Mouse (Mus musculus) bone marrow macrophage, adult 2 months (primary cell): ENCODE results near the gene Pid1. TPM values are rescaled to one million over a fixed set of nuclear protein-coding genes. Genes with fewer than 3 reads are reported as not detected.

ENCODE experiments used
- H3K27ac ChIP-seq: 2 replicates; pipeline ENCODE4 v1.5.1; 2012; ENCODE audit warnings: low read depth, low read length; ENCODE audit not compliant: insufficient read depth
- H3K4me1 ChIP-seq: 2 replicates; pipeline ENCODE4 v1.6.1; 2012; ENCODE audit warnings: low read length; ENCODE audit not compliant: control insufficient read depth, insufficient read depth
- H3K4me3 ChIP-seq: 2 replicates; pipeline ENCODE4 v1.5.1; 2012; ENCODE audit warnings: mild to moderate bottlenecking, low read length, moderate library complexity; ENCODE audit not compliant: insufficient read depth
- CTCF ChIP-seq: IDR thresholded peaks from 2 replicates; pipeline ENCODE4 v1.5.1; 2012; ENCODE audit warnings: low read depth, mild to moderate bottlenecking, low read length, moderate library complexity
- POLR2A ChIP-seq: IDR thresholded peaks from 2 replicates; pipeline ENCODE4 v1.6.1; 2012; ENCODE audit warnings: mild to moderate bottlenecking, low read depth, low read length, borderline replicate concordance
- polyA plus RNA-seq: library from polyadenylated mRNA; stranded (reverse); fragments of >200 nt; gene quantifications from 2 replicates; pipeline ENCODE4 v1.2.4, GENCODE M21; 2012; ENCODE audit not compliant: missing spikeins, insufficient read depth, insufficient read length

The Pid1 gene
- polyA plus RNA-seq, 1 experiment: 302 TPM

DNA sequence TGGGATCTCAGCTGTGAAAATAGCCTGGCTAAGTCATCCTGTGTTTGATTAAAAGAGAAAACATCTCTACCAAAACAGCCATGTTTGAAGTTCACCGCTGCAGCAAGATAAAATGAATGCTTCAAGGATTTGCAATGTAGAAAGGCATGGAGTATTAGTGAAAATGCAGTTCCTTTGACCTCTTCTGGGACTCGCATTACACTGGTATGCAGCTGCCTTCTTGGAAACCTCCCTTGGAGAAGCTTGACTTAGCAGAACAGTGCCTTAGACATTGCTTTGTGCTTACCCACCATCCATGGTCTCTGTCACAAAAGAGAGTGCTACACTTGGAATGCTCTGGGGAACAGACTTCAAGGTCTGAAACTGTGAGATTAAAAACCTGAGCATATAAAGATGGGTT lies 276.0 kb downstream of the Pid1 start:
- Histone ChIP-seq H3K27ac (no peak overlapping the region), H3K4me3 (no peak overlapping the region)
- TF ChIP-seq POLR2A (no peak), CTCF (no peak)

DNA sequence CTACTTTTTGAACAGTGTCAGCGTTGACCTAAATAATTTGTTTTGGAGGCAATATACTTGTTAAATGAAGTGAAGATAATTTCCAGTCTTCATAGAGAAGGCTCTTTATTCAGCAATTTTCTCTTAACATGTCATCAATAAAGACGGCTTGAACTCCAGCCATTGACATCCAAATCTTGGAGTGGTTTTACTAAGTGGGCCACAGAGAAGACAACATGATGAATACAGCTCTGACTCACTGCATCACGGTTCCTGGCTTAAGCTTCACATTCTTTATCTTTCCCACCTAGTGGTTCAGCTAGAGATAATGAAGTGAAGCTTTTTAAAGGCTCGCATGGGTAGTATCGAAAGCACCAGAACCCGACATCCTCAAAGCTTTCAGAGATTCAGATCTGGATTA lies 276.7 kb downstream of the Pid1 start:
- TF ChIP-seq CTCF (no peak), POLR2A (no peak)
- no peaks in the 10 kb centered on the region for H3K4me1 ChIP-seq
- H3K27ac ChIP-seq: no peak overlapping the region
- H3K4me3 ChIP-seq: no peak overlapping the region

More for the DNA sequence above, 276.0 kb downstream of the Pid1 start:
- peaks cover 3% of the 10 kb centered on the region; the same call in 1 of the 2 replicates for H3K4me1 ChIP-seq

DNA sequence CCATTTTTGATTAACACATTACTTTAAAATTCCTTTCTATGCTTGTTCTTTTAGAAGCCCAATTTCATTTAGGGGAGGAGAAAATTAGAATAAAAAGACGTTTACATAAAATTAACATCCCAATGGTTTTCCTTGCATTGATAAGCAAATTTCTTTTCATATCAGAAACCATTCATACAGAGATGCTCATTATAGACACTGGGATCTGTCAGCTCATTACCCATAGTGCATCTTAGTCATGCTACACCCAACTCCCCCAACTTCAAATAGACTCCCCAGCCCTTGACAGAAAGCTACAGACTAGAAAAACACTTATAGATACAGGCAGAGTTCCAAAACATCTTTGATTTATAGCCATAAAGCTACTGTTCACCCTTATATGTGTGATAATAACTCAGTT lies 277.5 kb downstream of the Pid1 start:
- no peak for TF ChIP-seq CTCF
- TF ChIP-seq POLR2A: no peak
- Histone ChIP-seq H3K27ac (no peak overlapping the region), H3K4me3 (no peak overlapping the region), H3K4me1 (no peaks in the 10 kb centered on the region)

DNA sequence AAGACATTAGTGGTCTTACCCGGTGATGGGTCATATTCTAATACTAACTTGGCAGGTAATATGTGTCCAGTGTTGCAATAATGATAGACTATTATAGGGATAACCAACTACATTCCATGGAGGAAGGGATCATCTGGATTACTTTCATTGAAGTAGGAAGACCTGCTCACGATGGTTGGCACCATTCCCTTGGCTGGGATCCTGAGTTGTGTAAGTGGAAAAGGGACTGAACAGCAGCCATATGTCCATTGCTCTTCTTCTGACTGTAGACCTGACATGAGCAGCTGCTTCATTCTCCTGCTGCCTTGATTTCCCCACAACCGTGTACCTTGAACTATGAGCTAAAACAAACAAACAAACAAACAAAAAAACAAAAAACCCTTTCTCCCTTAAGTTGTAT lies 278.6 kb downstream of the Pid1 start:
- Histone ChIP-seq H3K4me3 (no peak overlapping the region), H3K27ac (no peak overlapping the region), H3K4me1 (no peaks in the 10 kb centered on the region)
- no peak for TF ChIP-seq CTCF
- TF ChIP-seq POLR2A: no peak

DNA sequence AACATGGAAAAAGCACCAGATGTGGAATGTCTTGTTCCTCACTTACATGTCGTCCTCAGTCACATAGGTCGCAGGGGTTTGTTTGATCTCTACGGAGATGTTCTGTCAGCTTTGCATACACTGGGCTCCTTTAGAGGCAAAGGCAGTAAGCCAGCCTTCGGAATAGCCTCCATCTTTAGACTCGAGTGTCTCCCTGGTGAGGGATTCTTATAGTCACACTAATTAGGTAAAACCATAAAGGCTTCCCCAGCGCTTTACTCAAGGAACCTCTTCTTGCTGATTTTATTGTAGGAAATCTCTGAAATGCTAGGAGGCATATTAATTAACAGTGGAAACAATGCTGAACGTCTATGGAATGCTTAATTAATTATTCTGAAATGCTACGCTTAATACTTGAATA lies 284.4 kb downstream of the Pid1 start:
- TF ChIP-seq POLR2A (no peak), CTCF (no peak)
- Histone ChIP-seq H3K4me3 (no peak overlapping the region), H3K27ac (no peak overlapping the region), H3K4me1 (peaks cover 7% of the 10 kb centered on the region)

DNA sequence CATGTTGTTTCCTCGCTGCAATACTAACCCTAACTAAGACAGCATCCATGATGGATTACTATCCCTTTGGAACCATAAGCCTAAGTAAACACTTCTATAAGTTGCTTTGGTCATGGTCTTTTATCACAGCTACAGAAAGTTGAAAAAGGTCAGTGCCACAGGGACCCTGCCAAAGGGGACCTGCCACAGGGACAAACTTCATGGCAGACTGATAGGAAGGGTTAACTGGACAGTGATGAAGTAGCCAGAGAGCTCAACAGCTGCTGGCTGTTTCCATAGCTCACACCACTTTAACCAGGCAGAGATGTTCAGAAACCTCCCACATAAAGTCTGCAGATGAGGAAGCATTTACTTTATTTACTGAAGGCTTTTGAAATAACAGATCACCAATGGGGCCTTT lies 287.0 kb downstream of the Pid1 start:
- H3K4me3 ChIP-seq: no peak overlapping the region
- TF ChIP-seq CTCF (no peak), POLR2A (no peak)
- peaks cover 7% of the 10 kb centered on the region for H3K4me1 ChIP-seq
- H3K27ac ChIP-seq: no peak overlapping the region

DNA sequence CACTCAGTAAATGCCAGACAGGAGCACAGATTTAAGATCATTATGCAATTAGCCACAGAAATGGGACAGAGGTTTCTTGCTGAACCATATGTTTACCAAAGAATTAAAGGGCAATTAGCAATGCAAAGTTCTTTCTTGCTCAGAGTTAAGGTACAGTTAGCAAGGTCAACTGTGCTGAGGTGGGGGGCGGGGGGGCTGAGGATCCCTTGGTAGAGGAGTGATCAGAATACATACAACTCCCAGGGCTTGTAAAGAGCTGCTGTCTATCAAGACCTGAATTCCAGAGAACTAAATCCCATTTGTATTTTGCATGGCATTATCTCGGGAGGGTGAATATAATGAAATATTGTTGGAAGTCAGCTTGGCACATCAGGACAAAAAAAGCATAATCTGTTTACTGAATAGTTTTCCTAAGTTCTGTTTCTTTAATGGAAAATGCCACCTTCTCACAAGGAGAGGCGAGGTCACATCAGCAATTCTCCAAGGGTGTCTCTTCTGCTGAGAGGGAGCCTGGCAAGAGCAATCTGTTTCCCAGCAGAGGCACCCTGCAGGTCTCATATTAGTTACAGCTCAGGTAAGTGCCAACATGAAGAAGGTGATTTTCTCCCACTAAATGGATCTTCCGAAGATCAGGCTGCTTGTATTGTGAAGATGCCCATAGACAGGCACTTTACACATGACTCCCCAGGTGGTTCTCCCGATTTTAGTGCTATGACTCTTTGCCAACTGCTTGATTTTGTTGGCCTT lies 306.9 kb downstream of the Pid1 start:
- Histone ChIP-seq H3K4me3 (no peak overlapping the region), H3K4me1 (no peaks in the 10 kb centered on the region), H3K27ac (no peak overlapping the region)
- TF ChIP-seq CTCF: no peak
- no peak for TF ChIP-seq POLR2A

DNA sequence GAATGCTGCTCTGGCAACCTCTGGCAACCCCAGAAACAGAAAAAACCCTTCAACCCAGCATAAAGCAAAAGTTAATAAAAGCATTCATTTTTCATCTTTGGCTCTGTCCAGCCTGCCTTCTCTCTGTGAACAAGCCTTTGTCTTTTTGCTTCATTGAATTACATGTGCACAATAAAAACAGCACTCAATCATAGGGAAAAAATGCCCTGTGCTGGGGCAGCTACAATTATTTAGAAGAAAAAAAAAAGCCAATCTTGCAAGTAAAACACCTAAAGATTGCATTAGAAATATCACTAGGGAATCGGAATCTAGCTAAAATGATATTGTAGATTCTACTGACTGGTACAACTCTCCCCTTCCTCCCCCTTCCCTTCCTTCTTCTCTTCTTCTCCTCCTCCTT lies 307.7 kb downstream of the Pid1 start:
- H3K4me3 ChIP-seq: no peak overlapping the region
- no peak overlapping the region for H3K27ac ChIP-seq
- TF ChIP-seq POLR2A (no peak), CTCF (no peak)
- no peaks in the 10 kb centered on the region for H3K4me1 ChIP-seq

DNA sequence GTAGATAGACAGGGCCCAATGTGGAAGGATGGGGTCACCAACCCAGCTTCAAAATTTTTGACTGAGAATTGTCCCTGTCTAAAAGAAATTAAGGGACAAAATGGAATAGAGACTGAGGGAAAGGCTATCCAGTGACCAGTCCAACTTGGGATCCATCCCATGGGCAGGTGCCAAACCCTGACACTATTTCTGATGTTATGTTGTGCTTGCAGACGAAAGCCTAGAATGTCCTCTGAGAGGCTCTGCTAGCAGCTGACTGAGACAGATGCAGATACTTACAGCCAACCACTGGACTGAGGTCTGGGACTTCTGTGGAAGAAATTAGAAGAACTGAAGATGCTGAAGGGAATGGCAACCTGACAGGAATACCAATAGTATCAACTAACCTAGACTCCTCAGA lies 338.2 kb downstream of the Pid1 start:
- TF ChIP-seq CTCF (no peak), POLR2A (no peak)
- no peak overlapping the region for H3K27ac ChIP-seq
- no peak overlapping the region for H3K4me3 ChIP-seq
- H3K4me1 ChIP-seq: peaks cover 5% of the 10 kb centered on the region; the same call in 1 of the 2 replicates

GRCm38 (mm10) chr1:84012871-84013375 lies 351.1 kb downstream of the Pid1 start:
- Histone ChIP-seq H3K4me1 (peaks cover 2% of the 10 kb centered on the region; the same call in 1 of the 2 replicates), H3K27ac (no peak overlapping the region), H3K4me3 (no peak overlapping the region)
- TF ChIP-seq POLR2A: no peak
- TF ChIP-seq CTCF: no peak

- no peak overlapping the region for H3K27ac ChIP-seq
- 0 out of 2 replicates have a peak, but pooled peaks cover 3% of the 10 kb centered on the region for H3K4me1 ChIP-seq
- H3K4me3 ChIP-seq: no peak overlapping the region
- TF ChIP-seq POLR2A (no peak), CTCF (no peak)
Measured at GRCm38 (mm10) chr1:84002630-84003029, 361.4 kb downstream of the Pid1 start.
